Mouse (Mus musculus): ENCODE results near the gene Tead1. TPM values are rescaled to one million over a fixed set of nuclear protein-coding genes. Genes with fewer than 3 reads are reported as not detected.

The Tead1 gene
- polyA plus RNA-seq, 1 experiment from 2014 or later = 32.6 TPM

GRCm38 (mm10) chr7:112823621-112824020 is 144.5 kb downstream of the Tead1 start:
- ATAC-seq (ENCODE audit: insufficient number of reproducible peaks, low FRiP score, low TSS enrichment, low read depth) = 0 out of 2 replicates have a peak, but pooled peaks have one; percentile 44
- Histone ChIP-seq H3K36me3 (no peaks in the 10 kb centered on the region), H3K9ac (no peak overlapping the region), H3K27ac (replicated peaks) (peak overlapping the region; percentile 72), H3K9me3 (replicated peaks) (no peaks in the 10 kb centered on the region), H3K27me3 (no peaks in the 10 kb centered on the region), H3K4me3 (replicated peaks) (peak overlapping the region; percentile 13; the same call in 1 of the 2 replicates), H3K4me2 (replicated peaks) (peak overlapping the region; percentile 34), H3K4me1 (peaks cover 85% of the 10 kb centered on the region)
- 5% methylated on average over 5 of the region's 5 CpGs for WGBS

GRCm38 (mm10) chr7:112825339-112825781 is 146.2 kb downstream of the Tead1 start:
- H3K4me1 ChIP-seq = peaks cover 85% of the 10 kb centered on the region
- no peak for ATAC-seq (ENCODE audit: insufficient number of reproducible peaks, low FRiP score, low TSS enrichment, low read depth)
- H3K27ac ChIP-seq (replicated peaks) = peak overlapping the region; percentile 85
- no peak overlapping the region for H3K9ac ChIP-seq
- WGBS = 24% methylated on average over 11 of the region's 11 CpGs
- H3K4me3 ChIP-seq (replicated peaks) = no peak overlapping the region
- 0 out of 2 replicates have a peak overlapping the region, but pooled peaks have one; percentile 10 for H3K4me2 ChIP-seq (replicated peaks)
- H3K27me3 ChIP-seq = no peaks in the 10 kb centered on the region
- H3K9me3 ChIP-seq (replicated peaks) = no peaks in the 10 kb centered on the region
- H3K36me3 ChIP-seq = no peaks in the 10 kb centered on the region

GRCm38 (mm10) chr7:112826114-112826911 is 147.2 kb downstream of the Tead1 start:
- Histone ChIP-seq H3K9ac (no peak overlapping the region), H3K27me3 (no peaks in the 10 kb centered on the region), H3K27ac (replicated peaks) (peak overlapping the region; percentile 85), H3K4me2 (replicated peaks) (peak overlapping the region; percentile 28; the same call in 1 of the 2 replicates), H3K4me1 (peaks cover 77% of the 10 kb centered on the region), H3K9me3 (replicated peaks) (no peaks in the 10 kb centered on the region), H3K36me3 (no peaks in the 10 kb centered on the region), H3K4me3 (replicated peaks) (no peak overlapping the region)
- peak; percentile 75 for ATAC-seq (ENCODE audit: insufficient number of reproducible peaks, low FRiP score, low TSS enrichment, low read depth)
- 7% methylated on average over 17 of the region's 17 CpGs for WGBS

GRCm38 (mm10) chr7:112828016-112828695 is 149.0 kb downstream of the Tead1 start:
- Histone ChIP-seq H3K9me3 (replicated peaks) (no peaks in the 10 kb centered on the region), H3K4me3 (replicated peaks) (no peak overlapping the region), H3K27me3 (no peaks in the 10 kb centered on the region), H3K9ac (no peak overlapping the region), H3K36me3 (no peaks in the 10 kb centered on the region), H3K4me2 (replicated peaks) (no peak overlapping the region), H3K4me1 (peaks cover 59% of the 10 kb centered on the region), H3K27ac (replicated peaks) (0 out of 2 replicates have a peak overlapping the region, but pooled peaks have one; percentile 44)
- 45% methylated on average over 10 of the region's 10 CpGs for WGBS
- no peak for ATAC-seq (ENCODE audit: insufficient number of reproducible peaks, low FRiP score, low TSS enrichment, low read depth)

GRCm38 (mm10) chr7:112828696-112829022 is 149.5 kb downstream of the Tead1 start:
- Histone ChIP-seq H3K27me3 (no peaks in the 10 kb centered on the region), H3K4me1 (peaks cover 54% of the 10 kb centered on the region), H3K27ac (replicated peaks) (no peak overlapping the region), H3K4me3 (replicated peaks) (no peak overlapping the region), H3K4me2 (replicated peaks) (no peak overlapping the region), H3K36me3 (no peaks in the 10 kb centered on the region), H3K9ac (no peak overlapping the region), H3K9me3 (replicated peaks) (no peaks in the 10 kb centered on the region)
- ATAC-seq (ENCODE audit: insufficient number of reproducible peaks, low FRiP score, low TSS enrichment, low read depth) = no peak

- 64% methylated on average over 4 of the region's 4 CpGs for WGBS
- ATAC-seq (ENCODE audit: insufficient number of reproducible peaks, low FRiP score, low TSS enrichment, low read depth) = no peak
- Histone ChIP-seq H3K27me3 (no peaks in the 10 kb centered on the region), H3K36me3 (no peaks in the 10 kb centered on the region), H3K4me1 (peaks cover 36% of the 10 kb centered on the region), H3K4me2 (replicated peaks) (no peak overlapping the region), H3K27ac (replicated peaks) (no peak overlapping the region), H3K4me3 (replicated peaks) (no peak overlapping the region), H3K9ac (no peak overlapping the region), H3K9me3 (replicated peaks) (no peaks in the 10 kb centered on the region)
Observed at GRCm38 (mm10) chr7:112830946-112831345, 151.8 kb downstream of the Tead1 start.

GRCm38 (mm10) chr7:112831446-112831845 is 152.3 kb downstream of the Tead1 start:
- H3K27ac ChIP-seq (replicated peaks) = no peak overlapping the region
- no peak for ATAC-seq (ENCODE audit: insufficient number of reproducible peaks, low FRiP score, low TSS enrichment, low read depth)
- no peak overlapping the region for H3K4me3 ChIP-seq (replicated peaks)
- H3K4me1 ChIP-seq = peaks cover 31% of the 10 kb centered on the region
- no peak overlapping the region for H3K9ac ChIP-seq
- no peaks in the 10 kb centered on the region for H3K36me3 ChIP-seq
- H3K4me2 ChIP-seq (replicated peaks) = no peak overlapping the region
- no peaks in the 10 kb centered on the region for H3K9me3 ChIP-seq (replicated peaks)
- H3K27me3 ChIP-seq = no peaks in the 10 kb centered on the region
- 74% methylated on average over 4 of the region's 4 CpGs for WGBS

GRCm38 (mm10) chr7:112833132-112833531 is 154.0 kb downstream of the Tead1 start:
- H3K27ac ChIP-seq (replicated peaks) = no peak overlapping the region

GRCm38 (mm10) chr7:112836076-112836475 is 157.0 kb downstream of the Tead1 start:
- H3K4me2 ChIP-seq (replicated peaks) = no peak overlapping the region
- no peak for ATAC-seq (ENCODE audit: insufficient number of reproducible peaks, low FRiP score, low TSS enrichment, low read depth)
- WGBS = 77% methylated on average over 9 of the region's 9 CpGs
- no peak overlapping the region for H3K27ac ChIP-seq (replicated peaks)
- peaks cover 12% of the 10 kb centered on the region; the same call in 1 of the 2 replicates for H3K36me3 ChIP-seq
- no peaks in the 10 kb centered on the region for H3K9me3 ChIP-seq (replicated peaks)
- no peak overlapping the region for H3K9ac ChIP-seq
- H3K4me3 ChIP-seq (replicated peaks) = no peak overlapping the region
- H3K4me1 ChIP-seq = peaks cover 8% of the 10 kb centered on the region
- H3K27me3 ChIP-seq = no peaks in the 10 kb centered on the region

More at GRCm38 (mm10) chr7:112833132-112833531, 154.0 kb downstream of the Tead1 start:
- H3K9me3 ChIP-seq (replicated peaks) = no peaks in the 10 kb centered on the region
- WGBS = 70% methylated on average over 4 of the region's 4 CpGs
- H3K9ac ChIP-seq = no peak overlapping the region
- no peaks in the 10 kb centered on the region for H3K27me3 ChIP-seq
- no peak overlapping the region for H3K4me3 ChIP-seq (replicated peaks)
- peaks cover 14% of the 10 kb centered on the region for H3K4me1 ChIP-seq
- H3K36me3 ChIP-seq = peaks cover 6% of the 10 kb centered on the region; the same call in 1 of the 2 replicates
- H3K4me2 ChIP-seq (replicated peaks) = no peak overlapping the region
- no peak for ATAC-seq (ENCODE audit: insufficient number of reproducible peaks, low FRiP score, low TSS enrichment, low read depth)

- Histone ChIP-seq H3K9ac (no peak overlapping the region), H3K4me3 (replicated peaks) (no peak overlapping the region), H3K9me3 (replicated peaks) (no peaks in the 10 kb centered on the region), H3K4me2 (replicated peaks) (no peak overlapping the region), H3K36me3 (peaks cover 12% of the 10 kb centered on the region; the same call in 1 of the 2 replicates), H3K4me1 (peaks cover 11% of the 10 kb centered on the region), H3K27me3 (no peaks in the 10 kb centered on the region), H3K27ac (replicated peaks) (no peak overlapping the region)
- WGBS = 83% methylated on average over 6 of the region's 6 CpGs
- ATAC-seq (ENCODE audit: insufficient number of reproducible peaks, low FRiP score, low TSS enrichment, low read depth) = no peak
Observed at GRCm38 (mm10) chr7:112838131-112838530, 159.0 kb downstream of the Tead1 start.

- Histone ChIP-seq H3K36me3 (peaks cover 12% of the 10 kb centered on the region; the same call in 1 of the 2 replicates), H3K9ac (no peak overlapping the region), H3K9me3 (replicated peaks) (no peaks in the 10 kb centered on the region), H3K27ac (replicated peaks) (no peak overlapping the region), H3K4me1 (peaks cover 11% of the 10 kb centered on the region), H3K27me3 (no peaks in the 10 kb centered on the region), H3K4me3 (replicated peaks) (no peak overlapping the region), H3K4me2 (replicated peaks) (no peak overlapping the region)
- WGBS = 55% methylated on average over 7 of the region's 7 CpGs
- no peak for ATAC-seq (ENCODE audit: insufficient number of reproducible peaks, low FRiP score, low TSS enrichment, low read depth)
Observed at GRCm38 (mm10) chr7:112840351-112840750, 161.2 kb downstream of the Tead1 start.
